Mouse (Mus musculus) limb, embryonic 11.5 days (tissue): ENCODE data around the gene Vash1. TPM values are rescaled to one million over a fixed set of nuclear protein-coding genes. Genes with fewer than 3 reads are reported as not detected.
A peak's percentile ranks its signal among the peaks of the same experiment; 100 is the strongest.

Source experiments
- ATAC-seq: fragments of 200-750 bp; cut with Nextera tagmentation; 2 replicates; pipeline ENCODE4 v1.8.0; 2017; ENCODE audit warnings: low read depth; ENCODE audit not compliant: insufficient number of reproducible peaks, low FRiP score, low TSS enrichment
- DNase-seq: peaks from one replicate; pipeline ENCODE4 v3.0.0-alpha.2; 2015; ENCODE audit warnings: low spot score
- H3K27ac ChIP-seq: fragments of 300-500 bp; sonication (generic); replicated peaks from 2 replicates; pipeline ENCODE4 v1.5.1; 2014; ENCODE audit warnings: low read depth, mild to moderate bottlenecking, low read length
- H3K27me3 ChIP-seq: fragments of 300-500 bp; sonication (generic); 2 replicates; pipeline ENCODE4 v1.6.1; 2014; ENCODE audit warnings: mild to moderate bottlenecking, low read length, mixed read lengths; ENCODE audit not compliant: control insufficient read depth, insufficient read depth
- H3K36me3 ChIP-seq: fragments of 300-500 bp; sonication (generic); 2 replicates; pipeline ENCODE4 v1.6.1; 2014; ENCODE audit warnings: mild to moderate bottlenecking, low read length, moderate library complexity, mixed read lengths; ENCODE audit not compliant: control insufficient read depth, insufficient read depth
- H3K4me1 ChIP-seq: fragments of 300-500 bp; sonication (generic); 2 replicates; pipeline ENCODE4 v1.6.1; 2014; ENCODE audit warnings: low read length, mixed read lengths; ENCODE audit not compliant: control insufficient read depth, insufficient read depth
- H3K4me2 ChIP-seq: fragments of 300-500 bp; sonication (generic); 2 replicates; pipeline ENCODE4 v1.6.1; 2014; ENCODE audit warnings: low read depth, mild to moderate bottlenecking, moderate library complexity; ENCODE audit not compliant: severe bottlenecking
- H3K4me3 ChIP-seq: fragments of 300-500 bp; sonication (generic); 2 replicates; pipeline ENCODE4 v1.5.1; 2014; ENCODE audit warnings: low read depth, low read length
- H3K9ac ChIP-seq: fragments of 300-500 bp; sonication (generic); 2 replicates; pipeline ENCODE4 v1.6.1; 2014; ENCODE audit warnings: mild to moderate bottlenecking, low read length
- H3K9me3 ChIP-seq: fragments of 300-500 bp; sonication (generic); 2 replicates; pipeline ENCODE4 v1.6.1; 2016; ENCODE audit warnings: low read length; ENCODE audit not compliant: control insufficient read depth
- WGBS: fragments of 180-500 bp; shearing (Covaris S2); extraction: QIAGEN DNeasy Blood & Tissue Kit; methylation state at CpG from one replicate; pipeline ENCODE4 v1.1.7; 2014; 5-methylcytosine and 5-hydroxymethylcytosine counted together
- polyA plus RNA-seq: library from polyadenylated mRNA; unstranded; fragments of >200 nt; fragmentation: Nextera tagmentation; extraction: Ambion mirVana; gene quantifications from 2 replicates; pipeline ENCODE4 v1.2.1, GENCODE M21; 2014

The Vash1 gene
- polyA plus RNA-seq, 1 experiment from 2014 or later, result 11.9 TPM

DNA sequence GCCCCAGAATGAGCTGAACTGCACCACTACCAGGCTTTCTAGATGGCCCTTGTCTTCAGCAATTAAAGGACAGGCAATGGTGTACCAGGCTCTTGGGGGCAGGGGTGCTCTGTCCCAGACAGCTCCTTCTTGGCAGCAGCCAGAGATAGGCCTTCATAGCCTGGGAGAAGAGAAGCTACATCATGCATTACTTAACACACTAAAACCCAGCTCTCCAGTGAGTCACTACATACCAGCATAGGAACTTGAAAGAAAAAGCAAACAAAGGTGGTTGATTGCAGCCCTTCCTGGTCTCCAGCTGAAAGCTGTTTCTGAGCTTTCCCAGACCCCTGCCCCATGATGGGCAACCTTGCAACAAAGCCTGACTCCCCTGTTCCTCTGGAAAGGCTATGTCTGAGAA is 20.0 kb downstream of the Vash1 start:
- Histone ChIP-seq H3K27ac (no peak overlapping the region), H3K4me1 (no peaks in the 10 kb centered on the region), H3K4me3 (no peak overlapping the region), H3K27me3 (no peaks in the 10 kb centered on the region), H3K36me3 (no peaks in the 10 kb centered on the region), H3K9me3 (no peaks in the 10 kb centered on the region), H3K9ac (no peak overlapping the region), H3K4me2 (no peak overlapping the region)
- ATAC-seq (no peak), DNase-seq (no peak)

DNA sequence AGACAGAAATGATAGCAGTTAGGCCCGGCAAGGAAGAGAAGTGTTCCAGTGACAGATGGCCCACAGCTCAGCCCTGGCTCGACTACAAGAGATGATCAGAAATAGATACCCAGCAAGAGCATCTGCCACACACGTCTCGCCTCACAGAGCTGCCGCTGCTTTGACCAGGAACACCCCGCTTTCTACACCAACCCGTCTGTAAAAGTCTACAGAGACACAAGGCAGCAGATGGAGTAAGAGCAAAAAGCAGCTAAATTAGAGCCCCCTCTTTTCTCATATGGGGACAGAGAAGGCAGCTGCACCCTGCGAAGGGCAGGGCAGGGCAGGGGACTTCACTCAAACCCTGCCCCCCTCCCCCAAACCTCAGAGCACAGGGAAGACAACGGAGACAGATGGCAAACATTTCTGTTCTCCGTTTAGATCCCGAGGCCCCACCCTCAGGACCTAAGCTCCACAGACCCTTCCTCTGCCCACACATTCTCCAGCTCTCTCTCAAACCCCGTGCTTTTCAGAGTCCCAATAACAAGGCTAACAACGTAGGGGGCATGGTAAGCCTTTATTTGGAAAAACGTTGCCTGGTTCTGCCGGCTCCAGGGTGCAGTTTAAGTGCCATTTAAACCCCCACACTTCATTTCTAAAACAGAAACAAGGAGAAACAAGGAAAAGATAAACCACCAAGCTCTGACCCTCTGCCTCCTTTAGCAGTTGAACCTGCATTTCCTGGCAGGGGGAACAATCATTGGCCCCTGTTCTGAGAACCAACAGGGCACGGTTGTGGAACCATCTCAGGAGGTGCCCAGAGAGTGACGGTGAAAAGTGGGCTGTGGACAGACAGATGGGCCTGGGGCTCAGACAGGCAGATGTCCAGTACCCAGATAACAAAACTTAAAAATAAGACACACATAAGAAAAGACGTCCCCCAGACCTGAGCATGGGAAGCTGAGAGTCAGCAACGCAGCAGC is 21.7 kb downstream of the Vash1 start:
- 39% methylated on average over 19 of the region's 19 CpGs for WGBS
- Histone ChIP-seq H3K9me3 (no peaks in the 10 kb centered on the region), H3K4me2 (no peak overlapping the region), H3K4me1 (no peaks in the 10 kb centered on the region), H3K9ac (no peak overlapping the region), H3K27ac (no peak overlapping the region), H3K4me3 (no peak overlapping the region), H3K27me3 (no peaks in the 10 kb centered on the region), H3K36me3 (no peaks in the 10 kb centered on the region)
- DNase-seq, result no peak
- no peak for ATAC-seq

DNA sequence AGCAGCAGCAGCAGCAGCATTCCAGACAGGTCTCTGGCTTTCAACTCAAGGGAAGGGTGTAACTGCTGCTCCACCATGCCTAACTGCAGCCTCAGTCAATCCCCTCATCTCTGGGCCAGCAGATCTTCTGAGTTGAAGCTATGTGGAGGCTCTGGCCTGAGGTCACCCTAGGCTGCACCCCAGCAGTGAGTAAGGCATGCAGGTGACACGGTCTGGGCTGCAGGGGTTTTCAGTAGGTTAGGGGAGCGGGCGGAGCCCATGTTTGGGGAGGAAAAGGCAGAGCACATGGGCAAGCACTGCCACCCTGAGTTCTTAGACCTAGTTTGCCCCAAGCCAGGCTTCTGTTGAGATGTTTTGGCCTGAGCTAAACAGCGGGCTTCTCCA is 22.4 kb downstream of the Vash1 start:
- H3K4me3 ChIP-seq, result no peak overlapping the region
- DNase-seq (no peak), ATAC-seq (no peak)
- 70% methylated on average over 4 of the region's 4 CpGs for WGBS
- H3K9ac ChIP-seq, result no peak overlapping the region
- no peaks in the 10 kb centered on the region for H3K4me1 ChIP-seq
- H3K9me3 ChIP-seq, result no peaks in the 10 kb centered on the region
- H3K4me2 ChIP-seq, result no peak overlapping the region
- no peaks in the 10 kb centered on the region for H3K36me3 ChIP-seq
- H3K27ac ChIP-seq, result no peak overlapping the region
- H3K27me3 ChIP-seq, result no peaks in the 10 kb centered on the region

DNA sequence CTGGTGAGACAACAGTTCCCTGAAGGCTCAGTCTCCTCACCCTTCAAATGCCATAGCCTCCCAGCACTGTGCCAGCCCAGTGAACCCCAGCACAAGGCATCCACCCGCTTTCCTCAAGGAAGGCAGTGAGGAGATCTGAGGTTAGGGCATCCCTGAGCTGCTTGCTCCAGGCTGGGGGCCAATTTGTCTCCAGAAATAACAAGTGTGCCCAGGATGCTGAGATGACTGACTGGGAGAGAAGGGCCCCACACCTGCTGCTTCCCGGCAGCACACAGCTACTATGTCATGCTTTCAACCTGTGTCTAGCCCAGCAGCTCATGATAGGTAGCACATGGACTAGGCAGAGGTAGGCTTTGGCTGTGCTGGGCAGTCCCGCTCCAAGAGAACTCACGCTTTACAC is 23.0 kb downstream of the Vash1 start:
- ATAC-seq, result no peak
- no peak for DNase-seq
- 85% methylated on average over 4 of the region's 4 CpGs for WGBS
- Histone ChIP-seq H3K4me2 (no peak overlapping the region), H3K4me1 (no peaks in the 10 kb centered on the region), H3K36me3 (no peaks in the 10 kb centered on the region), H3K27ac (no peak overlapping the region), H3K27me3 (no peaks in the 10 kb centered on the region), H3K9ac (no peak overlapping the region), H3K9me3 (no peaks in the 10 kb centered on the region), H3K4me3 (no peak overlapping the region)

DNA sequence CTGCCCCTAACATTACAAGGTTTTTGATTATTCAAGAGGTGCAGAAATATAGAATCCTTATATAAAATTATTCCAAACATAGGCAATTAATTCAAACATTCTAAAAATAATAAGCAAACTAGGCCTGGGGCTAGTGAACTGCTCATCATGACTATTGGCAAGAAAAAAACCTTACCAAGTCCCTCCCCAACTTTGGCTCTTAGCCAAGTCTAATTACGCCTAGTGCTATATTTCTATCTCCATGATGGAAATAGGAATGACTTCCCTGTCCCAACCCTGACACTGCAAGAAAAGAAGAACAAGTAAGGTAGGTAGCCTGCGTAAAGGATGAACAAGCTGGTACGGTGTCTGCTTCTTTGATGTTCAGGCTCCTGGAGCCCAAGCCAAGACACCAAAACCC is 24.2 kb downstream of the Vash1 start:
- Histone ChIP-seq H3K9me3 (no peaks in the 10 kb centered on the region), H3K27me3 (no peaks in the 10 kb centered on the region)
- DNase-seq, result no peak

DNA sequence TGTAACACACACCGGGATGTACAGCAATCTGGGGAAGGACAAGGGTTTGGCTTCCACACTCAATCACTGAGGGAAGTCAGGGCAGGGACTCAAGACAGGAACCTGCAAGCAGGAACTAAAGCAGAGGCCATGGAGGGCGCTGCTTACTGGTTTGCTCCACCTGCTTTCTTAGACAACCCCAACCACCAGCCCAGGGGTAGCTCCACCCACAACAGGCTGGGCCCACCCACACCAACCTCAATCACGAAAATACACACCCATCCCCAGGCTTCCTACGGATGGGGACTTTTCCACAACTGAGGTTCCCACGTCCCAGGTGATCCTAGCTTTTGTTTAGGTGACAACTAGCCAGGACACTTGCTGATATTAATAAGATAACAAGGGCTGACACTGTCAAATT is 27.3 kb downstream of the Vash1 start:
- no peak for DNase-seq
- no peaks in the 10 kb centered on the region for H3K36me3 ChIP-seq
- H3K4me2 ChIP-seq, result no peak overlapping the region
- H3K27ac ChIP-seq, result no peak overlapping the region
- H3K4me1 ChIP-seq, result no peaks in the 10 kb centered on the region
- no peak overlapping the region for H3K9ac ChIP-seq
- ATAC-seq, result no peak
- H3K9me3 ChIP-seq, result no peaks in the 10 kb centered on the region
- no peaks in the 10 kb centered on the region for H3K27me3 ChIP-seq
- H3K4me3 ChIP-seq, result no peak overlapping the region
- 79% methylated on average over 5 of the region's 5 CpGs for WGBS

More for the DNA sequence above, 24.2 kb downstream of the Vash1 start:
- Histone ChIP-seq H3K9ac (no peak overlapping the region), H3K4me3 (no peak overlapping the region), H3K4me1 (no peaks in the 10 kb centered on the region), H3K27ac (no peak overlapping the region), H3K36me3 (no peaks in the 10 kb centered on the region), H3K4me2 (no peak overlapping the region)
- WGBS, result 94% methylated on average over 3 of the region's 3 CpGs
- no peak for ATAC-seq

DNA sequence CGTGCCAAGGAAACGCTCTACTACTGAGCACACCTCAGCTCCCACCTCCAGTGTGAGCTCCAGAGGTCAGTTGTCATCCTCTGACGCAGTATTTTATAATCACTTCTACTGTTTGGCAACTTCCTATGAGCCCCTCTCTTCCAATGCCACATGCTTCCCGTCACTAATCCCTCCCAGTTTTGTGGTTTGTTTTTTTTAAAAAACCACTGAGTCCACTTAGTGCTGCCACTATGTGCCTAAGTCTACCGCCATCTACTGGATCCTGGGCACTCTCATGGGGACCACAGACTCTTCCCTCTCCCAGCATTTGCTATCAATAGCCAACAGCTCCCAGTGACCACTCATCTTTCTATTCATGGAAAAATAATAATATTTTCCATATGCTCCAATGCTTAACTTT is 35.5 kb downstream of the Vash1 start:
- 75% methylated on average over 5 of the region's 5 CpGs for WGBS
- ATAC-seq (no peak), DNase-seq (no peak)

DNA sequence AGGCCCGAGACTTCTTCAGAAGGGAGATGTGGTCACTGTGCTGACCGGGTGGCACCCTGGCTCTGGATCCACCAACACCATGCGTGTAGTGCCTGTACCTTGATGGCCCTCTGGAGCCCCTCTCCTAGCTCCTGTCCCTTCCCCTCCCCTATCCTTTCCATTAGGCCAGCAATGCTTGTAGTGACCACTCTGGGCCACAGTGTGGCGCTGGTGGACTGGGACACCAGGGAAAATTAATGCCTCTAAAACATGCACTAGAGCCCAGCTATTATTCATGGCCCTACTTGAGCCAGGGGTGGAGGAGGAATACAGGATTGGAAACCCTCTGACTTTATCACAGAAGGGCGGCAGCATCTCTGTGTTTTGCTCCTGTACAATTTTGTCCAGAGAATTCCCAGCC is 36.9 kb downstream of the Vash1 start:
- Histone ChIP-seq H3K27me3 (no peaks in the 10 kb centered on the region), H3K9me3 (no peaks in the 10 kb centered on the region), H3K9ac (no peak overlapping the region), H3K27ac (no peak overlapping the region), H3K4me1 (no peaks in the 10 kb centered on the region), H3K36me3 (no peaks in the 10 kb centered on the region; the same call in 1 of the 2 replicates), H3K4me3 (no peak overlapping the region), H3K4me2 (no peak overlapping the region)
- DNase-seq (peak; percentile 78), ATAC-seq (no peak)
- 44% methylated on average over 5 of the region's 5 CpGs for WGBS

More for the DNA sequence above, 35.5 kb downstream of the Vash1 start:
- Histone ChIP-seq H3K9me3 (no peaks in the 10 kb centered on the region), H3K27me3 (no peaks in the 10 kb centered on the region), H3K27ac (no peak overlapping the region), H3K4me2 (no peak overlapping the region), H3K9ac (no peak overlapping the region), H3K4me1 (no peaks in the 10 kb centered on the region), H3K4me3 (no peak overlapping the region), H3K36me3 (no peaks in the 10 kb centered on the region; the same call in 1 of the 2 replicates)
